In the genomic region with DNA sequence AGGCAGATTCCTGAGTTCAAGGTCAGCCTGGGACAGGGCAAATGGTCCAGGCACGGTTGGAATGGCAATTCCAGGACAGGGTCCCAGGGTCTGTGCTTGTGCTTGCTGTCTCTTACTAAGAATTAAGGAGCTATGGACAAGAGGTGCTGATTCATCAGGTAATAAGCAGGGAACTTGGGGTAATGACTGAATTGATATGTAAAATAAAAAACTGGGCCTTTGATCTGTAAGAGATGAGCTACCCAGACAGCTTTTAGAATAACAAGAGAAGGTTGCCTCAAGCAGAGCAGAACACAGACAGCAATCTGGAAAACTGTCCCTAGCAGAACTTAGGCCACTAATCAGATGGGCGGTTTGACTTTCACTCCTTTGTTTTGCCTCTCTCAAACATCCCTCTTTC, we compare ENCODE assay signal across 22 mouse cellular contexts.
DNase-seq lines count a peak whose midpoint lies in the region; ATAC-seq and TF ChIP-seq lines count a peak whose summit lies in the region.
"Had no signal": no experiment of that assay in that cellular context is flagged by ENCODE, and none has a peak within 500 bp of the region (broad histone marks: within the 10 kb centered on the region; RNA-seq: fewer than 3 reads in every experiment).

No protein-coding gene starts in this region.

- DNase-seq in ES-E14 (ENCODE audit: low read depth, low spot score) (peak; percentile 57), WW6 (ENCODE audit: low read depth, low spot score) (peak; percentile 33)
- no peak for DNase-seq in retina, postnatal 1 day
- DNase-seq: adrenal gland, postnatal 10 days; adrenal gland, postnatal 25 days; cerebellum, adult 11 months; cerebellum, adult 18-20 months; cerebellum, adult 8-10 months; cerebellum, adult 9-11 months; cerebellum, postnatal 14 days; cerebellum, postnatal 36 days; embryo, embryonic 11 days had no signal

- no peak overlapping the region for H3K4me3 ChIP-seq in ES-E14 (ENCODE audit: insufficient read depth in 1 of 2, low read depth in 1 of 2, low read length in 2 of 2, poor library complexity in 1 of 2, severe bottlenecking in 1 of 2)
- H3K4me3 ChIP-seq in hindbrain, embryonic 12.5 days, result no peak overlapping the region
- H3K4me3 ChIP-seq: embryonic facial prominence, embryonic 13.5 days; embryonic facial prominence, embryonic 15.5 days; erythroblast, embryonic 14.5 days; forebrain, embryonic 10.5 days; forebrain, embryonic 12.5 days had no signal

- no peak overlapping the region for H3K27ac ChIP-seq in ES-E14 (ENCODE audit: insufficient read depth, low read depth, low read length, poor library complexity, severe bottlenecking)
- H3K27ac ChIP-seq in hindbrain, embryonic 12.5 days, result no peak overlapping the region
- H3K27ac ChIP-seq: embryonic facial prominence, embryonic 13.5 days; embryonic facial prominence, embryonic 15.5 days; forebrain, embryonic 10.5 days; forebrain, embryonic 12.5 days had no signal

- H3K36me3 ChIP-seq in ES-E14 (ENCODE audit: control insufficient read depth, insufficient read depth, low read length, poor library complexity, severe bottlenecking), result no peaks in the 10 kb centered on the region
- H3K36me3 ChIP-seq in hindbrain, embryonic 12.5 days, result no peaks in the 10 kb centered on the region
- H3K36me3 ChIP-seq: embryonic facial prominence, embryonic 13.5 days; embryonic facial prominence, embryonic 15.5 days; forebrain, embryonic 10.5 days; forebrain, embryonic 12.5 days had no signal

- in situ Hi-C loops in ES-E14 (cut with MboI; ENCODE audit: low sequenced_read_pairs in 2 of 2, unreplicated experiment in 2 of 2), result no loop called here

- peaks cover 0 to 5% of the 10 kb centered on the region in 2 experiments; a peak in 2 of 4 replicates for H3K4me1 ChIP-seq in ES-E14 (ENCODE audit: control insufficient read depth in 2 of 2, insufficient read depth in 2 of 2, low read length in 2 of 2, poor library complexity in 1 of 2)
- no peaks in the 10 kb centered on the region for H3K4me1 ChIP-seq in hindbrain, embryonic 12.5 days
- H3K4me1 ChIP-seq: embryonic facial prominence, embryonic 13.5 days; embryonic facial prominence, embryonic 15.5 days; forebrain, embryonic 10.5 days; forebrain, embryonic 12.5 days had no signal

- 55% methylated on average over 2 of the region's 2 CpGs for WGBS in hindbrain, embryonic 12.5 days

- H3K4me2 ChIP-seq in hindbrain, embryonic 12.5 days (replicated peaks), result no peak overlapping the region
- H3K4me2 ChIP-seq: embryonic facial prominence, embryonic 13.5 days; embryonic facial prominence, embryonic 15.5 days; forebrain, embryonic 12.5 days had no signal

- no peak for ATAC-seq in inflammation-experienced regulatory T-cells, adult 6 months
- ATAC-seq in hindbrain, embryonic 12.5 days (ENCODE audit: low FRiP score), result no peak
- ATAC-seq: activated CD4-positive, CD25-positive, alpha-beta regulatory T cell, adult 4 months; forebrain, embryonic 14.5 days; forebrain, embryonic 16.5 days had no signal

- H3K9ac ChIP-seq in ES-E14 (ENCODE audit: insufficient read depth, low read depth, low read length, poor library complexity, severe bottlenecking), result no peak overlapping the region
- H3K9ac ChIP-seq in hindbrain, embryonic 12.5 days, result no peak overlapping the region
- H3K9ac ChIP-seq: embryonic facial prominence, embryonic 13.5 days; embryonic facial prominence, embryonic 15.5 days; forebrain, embryonic 12.5 days had no signal

- no peaks in the 10 kb centered on the region for H3K27me3 ChIP-seq in hindbrain, embryonic 12.5 days
- H3K27me3 ChIP-seq: embryonic facial prominence, embryonic 13.5 days; embryonic facial prominence, embryonic 15.5 days; forebrain, embryonic 12.5 days had no signal

- H3K9me3 ChIP-seq in ES-E14 (ENCODE audit: control insufficient read depth, insufficient read depth, low read depth, low read length), result no peaks in the 10 kb centered on the region
- no peaks in the 10 kb centered on the region for H3K9me3 ChIP-seq in hindbrain, embryonic 12.5 days (replicated peaks)
- H3K9me3 ChIP-seq: embryonic facial prominence, embryonic 13.5 days; embryonic facial prominence, embryonic 15.5 days; forebrain, embryonic 10.5 days; forebrain, embryonic 12.5 days had no signal

TF ChIP-seq in ES-E14, 5 proteins besides CTCF, POLR2A, EP300 and RAD21:
- TF ChIP-seq MAFK (IDR thresholded peaks at IDR 0.05; ENCODE audit: insufficient read depth, low read depth, low read length) (peak; percentile 49; the same call in 1 of the 2 replicates), CHD2 (IDR thresholded peaks at IDR 0.05; ENCODE audit: low read depth, low read length) (no peak)
